Mouse (Mus musculus) intestine, postnatal 0 days (tissue): ENCODE measurements around the gene Aup1. TPM values are rescaled to one million over a fixed set of nuclear protein-coding genes. Genes with fewer than 3 reads are reported as not detected.

ENCODE experiments used
- ATAC-seq: fragments of 200-750 bp; cut with Nextera tagmentation; 2 replicates; pipeline ENCODE4 v1.8.0; 2017; ENCODE audit warnings: mild to moderate bottlenecking, moderate TSS enrichment, moderate library complexity
- H3K27ac ChIP-seq: fragments of 300-500 bp; sonication (generic); 2 replicates; pipeline ENCODE4 v1.5.1; 2014; ENCODE audit warnings: mild to moderate bottlenecking, low read depth, low read length, moderate library complexity
- H3K27me3 ChIP-seq: fragments of 300-500 bp; sonication (generic); replicated peaks from 2 replicates; pipeline ENCODE4 v1.6.1; 2014; ENCODE audit warnings: low read length, mixed read lengths; ENCODE audit not compliant: control insufficient read depth, insufficient read depth
- H3K36me3 ChIP-seq: fragments of 300-500 bp; sonication (generic); 2 replicates; pipeline ENCODE4 v1.6.1; 2014; ENCODE audit warnings: mild to moderate bottlenecking, moderate library complexity; ENCODE audit not compliant: control insufficient read depth, insufficient read depth
- H3K4me1 ChIP-seq: fragments of 300-500 bp; sonication (generic); replicated peaks from 2 replicates; pipeline ENCODE4 v1.6.1; 2014; ENCODE audit warnings: antibody characterized with exemption, low read length, mixed read lengths; ENCODE audit not compliant: control insufficient read depth, insufficient read depth
- H3K4me2 ChIP-seq: fragments of 300-500 bp; sonication (generic); replicated peaks from 2 replicates; pipeline ENCODE4 v1.6.1; 2014; ENCODE audit warnings: low read depth, mild to moderate bottlenecking, moderate library complexity
- H3K4me3 ChIP-seq: fragments of 300-500 bp; sonication (generic); 2 replicates; pipeline ENCODE4 v1.5.1; 2014; ENCODE audit warnings: low read depth, low read length
- H3K9ac ChIP-seq: fragments of 300-500 bp; sonication (generic); 2 replicates; pipeline ENCODE4 v1.6.1; 2014; ENCODE audit warnings: mild to moderate bottlenecking, low read depth, low read length
- H3K9me3 ChIP-seq: fragments of 300-500 bp; sonication (generic); 2 replicates; pipeline ENCODE4 v1.6.1; 2016; ENCODE audit warnings: mixed run types; ENCODE audit not compliant: control insufficient read depth
- CTCF ChIP-seq: sonication (generic); IDR thresholded peaks from 2 replicates; pipeline ENCODE4 v1.5.1; 2016; ENCODE audit warnings: low read depth, mild to moderate bottlenecking, control low read depth, antibody characterized with exemption, moderate library complexity
- WGBS: fragments of 180-500 bp; shearing (Covaris S2); extraction: QIAGEN DNeasy Blood & Tissue Kit; methylation state at CpG from one replicate; pipeline ENCODE4 v1.1.7; 2014; 5-methylcytosine and 5-hydroxymethylcytosine counted together
- polyA plus RNA-seq: library from polyadenylated mRNA; unstranded; fragments of >200 nt; fragmentation: Nextera tagmentation; extraction: Ambion mirVana; gene quantifications from 2 replicates; pipeline ENCODE4 v1.2.1, GENCODE M21; 2015

Gene Aup1
- 191 and 210 TPM in 2 replicates for polyA plus RNA-seq

DNA sequence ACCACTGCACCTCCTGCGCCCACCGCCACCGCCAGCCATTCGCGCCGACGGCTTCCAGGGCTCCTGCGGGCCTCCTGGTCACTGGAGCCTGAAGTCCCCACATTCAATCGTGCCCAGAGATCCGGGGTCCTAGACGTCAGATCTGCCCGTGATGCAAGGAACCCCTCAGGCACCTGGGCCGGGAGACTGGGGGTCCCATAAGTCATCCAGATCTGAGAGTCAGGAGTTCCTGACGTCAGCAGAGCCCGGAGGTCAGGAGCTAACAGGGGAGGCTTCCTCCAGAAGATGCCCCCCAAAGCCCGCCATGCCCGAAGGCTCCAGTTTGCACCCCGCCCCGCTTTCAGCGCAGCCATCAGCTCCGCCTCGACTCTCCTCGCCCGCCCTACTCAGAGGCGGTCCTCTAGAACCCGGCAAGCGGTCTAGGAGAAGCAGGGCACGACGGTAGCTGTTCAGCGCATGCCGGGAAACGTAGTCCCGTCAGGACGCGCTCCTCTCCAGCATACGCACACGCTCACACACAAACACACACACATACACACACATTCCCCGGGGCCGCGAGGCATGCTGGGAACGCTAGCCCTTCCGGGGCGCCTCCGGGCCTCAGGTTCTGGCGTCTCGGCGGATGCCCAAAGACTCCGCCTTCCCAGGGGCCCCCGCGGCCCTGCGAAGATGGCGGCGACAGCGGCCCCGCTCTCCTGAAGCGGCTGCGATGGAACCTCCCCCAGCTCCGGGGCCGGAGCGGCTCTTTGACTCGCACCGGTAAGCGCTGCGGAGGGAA lies at the start of gene Aup1:
Gene Aup1 (plus strand): TSS at position 448 of the 778 bp plus-strand sequence.
- WGBS, result under 1% methylated on average over 64 of the region's 64 CpGs
- peak; percentile 88 for ATAC-seq
- peak within 1 kb of the TSS; percentile 96 for H3K9ac ChIP-seq
- H3K4me2 ChIP-seq, result peak within 1 kb of the TSS; percentile 98
- 0 out of 2 replicates have a peak, but pooled peaks have one; percentile 1 for TF ChIP-seq CTCF
- peaks cover 21% of the 10 kb centered on the region; the same call in 1 of the 2 replicates for H3K36me3 ChIP-seq
- H3K27me3 ChIP-seq, result no peaks in the 10 kb centered on the region
- peak within 1 kb of the TSS; percentile 88 for H3K27ac ChIP-seq
- 0 out of 2 replicates have a peak, but pooled peaks cover 9% of the 10 kb centered on the region for H3K4me1 ChIP-seq
- peak within 1 kb of the TSS; percentile 89 for H3K4me3 ChIP-seq
- H3K9me3 ChIP-seq, result no peaks in the 10 kb centered on the region

DNA sequence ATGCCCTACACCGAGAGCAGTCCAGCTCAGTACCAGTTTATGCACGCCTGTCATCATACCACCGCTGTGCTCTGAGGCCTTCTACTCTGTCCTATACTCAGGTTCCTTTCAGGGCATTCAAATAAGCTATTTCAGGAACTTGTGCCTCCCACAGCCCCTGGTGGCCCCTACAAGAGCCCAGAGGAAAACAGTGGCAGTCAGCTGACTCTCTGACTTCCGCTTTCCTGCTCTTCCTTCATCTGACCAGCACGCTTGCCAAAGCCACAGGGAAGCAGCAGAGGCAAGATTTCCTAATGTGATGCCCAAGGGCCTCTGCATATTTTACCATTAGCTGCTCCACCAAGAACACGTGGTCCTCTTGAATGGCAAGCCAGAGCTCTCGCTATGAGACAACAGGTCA lies 49.4 kb upstream of the Aup1 start:
- H3K27ac ChIP-seq, result no peak overlapping the region

DNA sequence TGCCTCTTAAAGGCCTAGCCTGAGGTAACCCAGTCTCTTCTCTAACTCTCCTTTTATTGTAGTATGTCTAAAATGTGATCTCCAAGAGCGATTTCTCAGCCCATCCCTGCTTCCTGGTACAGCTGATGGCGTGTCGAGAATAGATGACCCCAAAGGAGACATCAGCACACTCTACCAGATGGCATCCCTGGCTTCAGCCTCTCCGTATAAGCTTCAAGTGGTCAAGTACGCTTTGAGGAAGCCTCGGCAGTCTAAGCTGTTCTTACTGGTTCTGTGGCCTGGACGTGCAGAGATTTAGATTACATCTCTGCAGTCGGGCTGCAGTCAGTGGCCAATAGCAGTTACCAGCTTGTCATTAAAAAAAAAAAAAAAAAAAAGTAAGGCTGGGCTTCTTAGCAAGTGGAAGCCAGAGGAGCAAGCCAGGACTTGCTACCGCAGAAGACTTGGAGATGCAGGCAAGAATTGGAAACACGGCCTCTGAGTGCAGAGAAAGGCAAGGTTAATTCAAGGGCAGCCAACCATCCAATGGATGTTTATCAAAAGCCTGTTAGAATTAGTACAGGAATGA lies 48.8 kb upstream of the Aup1 start:
- 80% methylated on average over 10 of the region's 10 CpGs for WGBS
- Histone ChIP-seq H3K4me2 (no peak overlapping the region), H3K27me3 (0 out of 2 replicates have a peak, but pooled peaks cover 2% of the 10 kb centered on the region), H3K4me3 (no peak overlapping the region), H3K9ac (no peak overlapping the region), H3K4me1 (0 out of 2 replicates have a peak, but pooled peaks cover 3% of the 10 kb centered on the region), H3K9me3 (no peaks in the 10 kb centered on the region), H3K36me3 (no peaks in the 10 kb centered on the region), H3K27ac (no peak overlapping the region)
- no peak for TF ChIP-seq CTCF
- ATAC-seq, result no peak

More for the DNA sequence above, 49.4 kb upstream of the Aup1 start:
- no peaks in the 10 kb centered on the region for H3K27me3 ChIP-seq
- no peak overlapping the region for H3K4me3 ChIP-seq
- no peak for TF ChIP-seq CTCF
- no peak overlapping the region for H3K4me2 ChIP-seq
- H3K36me3 ChIP-seq, result no peaks in the 10 kb centered on the region
- H3K9me3 ChIP-seq, result no peaks in the 10 kb centered on the region
- 64% methylated on average over 7 of the region's 7 CpGs for WGBS
- ATAC-seq, result no peak
- H3K9ac ChIP-seq, result no peak overlapping the region
- 0 out of 2 replicates have a peak, but pooled peaks cover 3% of the 10 kb centered on the region for H3K4me1 ChIP-seq

DNA sequence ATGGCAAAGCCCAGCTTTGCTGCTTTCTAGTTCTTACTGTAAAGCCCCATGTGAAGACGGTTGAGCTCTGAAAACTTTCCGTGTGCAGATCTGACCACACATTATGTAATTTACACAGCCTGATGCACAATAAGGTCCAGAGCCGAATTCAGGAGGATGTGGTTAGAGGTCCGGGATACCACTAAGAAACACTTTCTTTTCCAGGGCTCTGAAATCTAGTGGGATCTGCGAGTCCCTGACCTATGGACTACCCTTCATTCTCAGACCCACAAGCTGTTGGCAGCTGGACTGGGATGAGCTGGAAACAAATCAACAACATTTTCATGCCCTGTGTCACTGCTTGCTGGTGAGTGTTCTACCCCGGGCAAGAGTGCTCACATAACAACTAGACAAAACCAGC lies 48.2 kb upstream of the Aup1 start:
- Histone ChIP-seq H3K4me1 (0 out of 2 replicates have a peak, but pooled peaks cover 3% of the 10 kb centered on the region), H3K27me3 (0 out of 2 replicates have a peak, but pooled peaks cover 4% of the 10 kb centered on the region), H3K9me3 (no peaks in the 10 kb centered on the region), H3K4me2 (no peak overlapping the region), H3K9ac (no peak overlapping the region), H3K36me3 (no peaks in the 10 kb centered on the region), H3K4me3 (no peak overlapping the region), H3K27ac (no peak overlapping the region)
- no peak for ATAC-seq
- TF ChIP-seq CTCF, result no peak
- 84% methylated on average over 6 of the region's 6 CpGs for WGBS

DNA sequence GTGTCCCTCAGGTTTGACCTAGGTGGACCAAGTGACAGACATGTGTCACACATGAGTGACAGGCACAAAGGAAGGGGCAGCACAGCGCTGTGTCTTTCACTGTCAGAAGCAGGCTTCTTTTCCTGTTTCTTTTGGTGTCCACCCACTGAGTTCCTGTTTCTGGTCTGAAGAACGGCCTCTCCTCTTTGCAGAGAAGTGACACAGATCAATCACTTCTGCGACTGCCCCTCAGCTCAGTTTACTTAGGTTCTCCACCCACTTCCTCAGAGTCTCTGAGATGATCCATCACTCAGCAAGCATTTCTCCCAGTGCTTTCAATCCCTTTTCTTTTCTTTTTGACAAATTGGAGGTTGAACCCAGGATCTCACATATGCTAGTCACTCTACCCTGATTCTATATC lies 45.7 kb upstream of the Aup1 start:
- WGBS, result 49% methylated on average over 3 of the region's 3 CpGs
- no peak overlapping the region for H3K27ac ChIP-seq
- H3K36me3 ChIP-seq, result no peaks in the 10 kb centered on the region
- H3K4me2 ChIP-seq, result no peak overlapping the region
- H3K4me1 ChIP-seq, result 0 out of 2 replicates have a peak, but pooled peaks cover 3% of the 10 kb centered on the region
- ATAC-seq, result no peak
- H3K27me3 ChIP-seq, result 0 out of 2 replicates have a peak, but pooled peaks cover 8% of the 10 kb centered on the region
- no peak overlapping the region for H3K9ac ChIP-seq
- TF ChIP-seq CTCF, result no peak
- H3K4me3 ChIP-seq, result no peak overlapping the region
- H3K9me3 ChIP-seq, result no peaks in the 10 kb centered on the region

DNA sequence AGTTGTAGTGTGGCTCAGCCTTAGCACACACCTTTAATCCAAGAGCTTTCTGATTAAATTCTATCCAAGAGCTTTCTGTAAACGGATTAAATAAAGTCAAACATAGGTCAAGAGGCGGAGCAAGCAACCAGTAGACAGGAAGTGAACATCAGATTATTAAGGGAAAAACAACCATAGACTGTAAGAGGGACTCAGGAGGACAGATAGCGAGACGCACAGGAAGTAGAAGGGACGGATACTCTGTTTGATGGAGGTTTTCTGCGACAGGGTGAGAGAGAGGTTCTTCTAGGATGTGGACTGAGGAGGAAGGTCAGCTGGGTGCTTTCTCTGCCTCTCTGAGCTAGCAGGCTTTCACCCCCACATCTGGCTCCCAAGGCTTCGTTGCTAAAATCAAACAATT lies 44.3 kb upstream of the Aup1 start:
- Histone ChIP-seq H3K27me3 (0 out of 2 replicates have a peak, but pooled peaks cover 8% of the 10 kb centered on the region), H3K9ac (no peak overlapping the region), H3K36me3 (no peaks in the 10 kb centered on the region), H3K4me2 (no peak overlapping the region), H3K4me3 (no peak overlapping the region), H3K27ac (no peak overlapping the region), H3K4me1 (0 out of 2 replicates have a peak, but pooled peaks cover under 1% of the 10 kb centered on the region), H3K9me3 (no peaks in the 10 kb centered on the region)
- ATAC-seq, result no peak
- TF ChIP-seq CTCF, result no peak
- 51% methylated on average over 7 of the region's 7 CpGs for WGBS
